Mouse (Mus musculus) cerebellum, adult 2 months (tissue): Measurements from ENCODE around the gene Srrm4.

ENCODE experiments used
- CTCF ChIP-seq: fragments of 200-500 bp; IDR thresholded peaks from 2 replicates; pipeline ENCODE4 v1.5.1; 2011; ENCODE audit warnings: low read depth, mild to moderate bottlenecking, control low read depth, low read length, moderate library complexity, borderline replicate concordance; ENCODE audit not compliant: insufficient read depth
- POLR2A ChIP-seq: fragments of 200-500 bp; IDR thresholded peaks from 2 replicates; pipeline ENCODE4 v1.6.1; 2011; ENCODE audit warnings: low read length, control low read depth, borderline replicate concordance; ENCODE audit not compliant: insufficient read depth

DNA sequence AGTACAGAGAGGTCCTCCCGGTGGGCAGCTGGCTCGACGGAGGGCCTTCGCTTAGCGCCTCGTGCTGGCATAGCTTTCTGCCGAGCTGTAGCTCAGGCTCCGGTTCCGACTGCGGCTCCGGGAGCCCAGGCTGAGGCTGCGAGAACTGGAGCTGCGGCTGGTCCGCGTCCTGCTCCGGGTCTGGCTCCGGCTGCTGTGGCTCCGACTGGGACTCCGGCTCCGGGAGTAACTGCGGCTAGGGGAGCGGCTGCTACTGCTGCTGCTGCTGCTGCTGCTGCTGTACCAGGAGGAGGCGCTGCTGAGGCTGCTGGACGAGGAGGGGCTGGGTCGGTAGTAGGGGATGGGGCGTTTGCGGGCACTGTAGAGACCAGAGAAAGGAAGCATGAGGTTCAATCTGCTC is 147.1 kb downstream of the Srrm4 start:
- TF ChIP-seq CTCF (peak; percentile 30; the same call in 1 of the 2 replicates), POLR2A (no peak)
